In genomic region chr19:38004809-38005380, GRCm38 (mm10) we compare ENCODE assay signal across 12 mouse cellular contexts. TPM values are rescaled to one million over a fixed set of nuclear protein-coding genes. Genes with fewer than 3 reads are reported as not detected.
DNase-seq lines count a peak whose midpoint lies in the region; ATAC-seq and TF ChIP-seq lines count a peak whose summit lies in the region.
"Had no signal": no experiment of that assay in that cellular context is flagged by ENCODE, and none has a peak within 500 bp of the region (broad histone marks: within the 10 kb centered on the region; RNA-seq: fewer than 3 reads in every experiment).

No protein-coding gene starts in this region.

- H3K4me1 ChIP-seq in kidney, embryonic 14.5 days (ENCODE audit: control insufficient read depth, insufficient read depth, low read length): 0 out of 2 replicates have a peak, but pooled peaks cover 7% of the 10 kb centered on the region
- H3K4me1 ChIP-seq in embryonic fibroblast, embryonic 13.5 days (ENCODE audit: control insufficient read depth, insufficient read depth, low read length): peaks cover 27% of the 10 kb centered on the region
- peaks cover 8% of the 10 kb centered on the region; the same call in 1 of the 2 replicates for H3K4me1 ChIP-seq in kidney, postnatal 0 days (replicated peaks; ENCODE audit: insufficient read depth, low read length)
- H3K4me1 ChIP-seq in small intestine, adult 2 months (ENCODE audit: control insufficient read depth, insufficient read depth, insufficient read length, low read length): peaks cover 5% of the 10 kb centered on the region; the same call in 1 of the 2 replicates

- TF ChIP-seq POLR2A in embryonic fibroblast, embryonic 13.5 days (IDR thresholded peaks at IDR 0.05; ENCODE audit: low read depth, low read length): no peak
- no peak for TF ChIP-seq POLR2A in small intestine, adult 2 months (IDR thresholded peaks at IDR 0.05; ENCODE audit: low read depth, low read length)

- no peak overlapping the region for H3K4me3 ChIP-seq in kidney, embryonic 14.5 days (ENCODE audit: low read length)
- H3K4me3 ChIP-seq in embryonic fibroblast, embryonic 13.5 days (ENCODE audit: insufficient read depth, low read length): no peak overlapping the region
- H3K4me3 ChIP-seq in kidney, postnatal 0 days (replicated peaks; ENCODE audit: low read depth, low read length): no peak overlapping the region
- no peak overlapping the region for H3K4me3 ChIP-seq in small intestine, adult 2 months (ENCODE audit: low read depth, low read length)

- H3K9me3 ChIP-seq in kidney, embryonic 14.5 days (ENCODE audit: control insufficient read depth, low read length): no peaks in the 10 kb centered on the region
- no peaks in the 10 kb centered on the region for H3K9me3 ChIP-seq in kidney, postnatal 0 days (replicated peaks; ENCODE audit: low read length)

- H3K27ac ChIP-seq in kidney, embryonic 14.5 days (ENCODE audit: low read depth, low read length): no peak overlapping the region; the same call in 1 of the 2 replicates
- peak overlapping the region; percentile 81 for H3K27ac ChIP-seq in embryonic fibroblast, embryonic 13.5 days (ENCODE audit: insufficient read depth, low read length)
- H3K27ac ChIP-seq in kidney, postnatal 0 days: no peak overlapping the region
- peak overlapping the region; percentile 69 for H3K27ac ChIP-seq in small intestine, adult 2 months (ENCODE audit: insufficient read depth, low read depth, low read length)

- peak; percentile 21 for DNase-seq in kidney, adult 9 months
- no peak for DNase-seq in kidney, postnatal 0 days (ENCODE audit: low spot score)
- no peak for DNase-seq in B cell, adult 2 months
- DNase-seq in layer of hippocampus, adult 18-20 months (ENCODE audit: low spot score in 2 of 2): no peak
- no peak for DNase-seq in cerebellum, postnatal 25 days
- DNase-seq: adrenal gland, adult 8-10 months; cerebellum, postnatal 14 days had no signal

- H3K9ac ChIP-seq in kidney, embryonic 14.5 days (ENCODE audit: low read depth, low read length): no peak overlapping the region
- no peak overlapping the region for H3K9ac ChIP-seq in kidney, postnatal 0 days (ENCODE audit: low read depth, low read length)

- H3K27me3 ChIP-seq in kidney, embryonic 14.5 days (ENCODE audit: control insufficient read depth, insufficient read depth, low read length): no peaks in the 10 kb centered on the region
- H3K27me3 ChIP-seq in kidney, postnatal 0 days (ENCODE audit: insufficient read depth, low read length): no peaks in the 10 kb centered on the region
- H3K27me3 ChIP-seq in small intestine, adult 2 months (ENCODE audit: control insufficient read depth, insufficient read depth, low read length): no peaks in the 10 kb centered on the region

- no peaks in the 10 kb centered on the region for H3K36me3 ChIP-seq in kidney, embryonic 14.5 days (ENCODE audit: control insufficient read depth, insufficient read depth, low read length)
- H3K36me3 ChIP-seq in kidney, postnatal 0 days (ENCODE audit: insufficient read depth, low read length): no peaks in the 10 kb centered on the region
- H3K36me3 ChIP-seq in small intestine, adult 2 months (ENCODE audit: control insufficient read depth, insufficient read depth, low read length): no peaks in the 10 kb centered on the region

- no peak for ATAC-seq in kidney, embryonic 14.5 days (ENCODE audit: low FRiP score, low TSS enrichment)
- ATAC-seq in kidney, postnatal 0 days (replicated peaks; ENCODE audit: low FRiP score, low read depth): no peak
- ATAC-seq: forebrain, embryonic 14.5 days had no signal

- TF ChIP-seq CTCF in embryonic fibroblast, embryonic 13.5 days (IDR thresholded peaks at IDR 0.05; ENCODE audit: borderline replicate concordance, insufficient read depth, low read length): no peak
- peak; percentile 17; the same call in 1 of the 2 replicates for TF ChIP-seq CTCF in kidney, postnatal 0 days (IDR thresholded peaks at IDR 0.05; ENCODE audit: low read depth)
- TF ChIP-seq CTCF in small intestine, adult 2 months (IDR thresholded peaks at IDR 0.05; ENCODE audit: extremely low read depth, insufficient read length, insufficient replicate concordance, low read depth, low read length): peak; percentile 21; the same call in 1 of the 2 replicates

- 81% methylated on average over 8 of the region's 8 CpGs for WGBS in kidney, embryonic 14.5 days
- WGBS in kidney, postnatal 0 days: 76% methylated on average over 8 of the region's 8 CpGs
- 76% methylated on average over 8 of the region's 8 CpGs for WGBS in small intestine, adult 2 months

- H3K4me2 ChIP-seq in kidney, embryonic 14.5 days (replicated peaks; ENCODE audit: low read depth, low read length): no peak overlapping the region
- no peak overlapping the region for H3K4me2 ChIP-seq in kidney, postnatal 0 days (ENCODE audit: low read length)

RNA-seq across cellular contexts. Expression of gene Myof, which starts 38.5 kb away (rescaled TPM):
- polyA plus RNA-seq in kidney, embryonic 14.5 days (2014; fragmentation: Nextera tagmentation; extraction: Ambion mirVana): 14.5 and 17.1 TPM in 2 replicates
- polyA plus RNA-seq in embryonic fibroblast, embryonic 13.5 days (2011; ENCODE audit: insufficient read length, low read depth, missing spikeins): 228 and 282 TPM in 2 replicates
- polyA plus RNA-seq in kidney, postnatal 0 days (2015; fragmentation: Nextera tagmentation; extraction: Ambion mirVana): 28.0 and 28.1 TPM in 2 replicates
- polyA plus RNA-seq in small intestine, adult 2 months (2012; rRNA removed): 4.8 and 4.9 TPM in 2 replicates
- total RNA-seq in layer of hippocampus, adult 18-20 months (2021): 1 to 10 TPM; 3.3 to 4.3 TPM

RNA-seq across cellular contexts. Expression of gene Cep55, which starts 49.9 kb away (rescaled TPM):
- 28.1 and 33.0 TPM in 2 replicates for polyA plus RNA-seq in kidney, embryonic 14.5 days (2014; fragmentation: Nextera tagmentation; extraction: Ambion mirVana)
- polyA plus RNA-seq in embryonic fibroblast, embryonic 13.5 days (2011; ENCODE audit: insufficient read length, low read depth, missing spikeins): 17.4 and 24.0 TPM in 2 replicates
- 13.8 and 15.5 TPM in 2 replicates for polyA plus RNA-seq in kidney, postnatal 0 days (2015; fragmentation: Nextera tagmentation; extraction: Ambion mirVana)
- 0.56 and 0.84 TPM in 2 replicates for polyA plus RNA-seq in small intestine, adult 2 months (2012; rRNA removed)
- total RNA-seq in layer of hippocampus, adult 18-20 months (2021): under 1 TPM; 0.28 to 0.32 TPM
- total RNA-seq: left cerebral cortex, adult 18-20 months had no signal

Comparison
In these comparisons a context has a peak if more than half of its experiments do, and no peak if none do; other contexts are left out.
1. H3K27ac ChIP-seq: peak in embryonic fibroblast, embryonic 13.5 days (single experiment) and small intestine, adult 2 months (single experiment); none in kidney, embryonic 14.5 days (single experiment) and kidney, postnatal 0 days (single experiment).